Mouse (Mus musculus): ENCODE measurements around the gene Rab12. TPM values are rescaled to one million over a fixed set of nuclear protein-coding genes. Genes with fewer than 3 reads are reported as not detected.

The Rab12 gene
- polyA plus RNA-seq, 1 experiment = 32.4 TPM

- H3K27me3 ChIP-seq (ENCODE audit: control insufficient read depth, insufficient read depth, insufficient read length) = no peaks in the 10 kb centered on the region
- no peaks in the 10 kb centered on the region for H3K36me3 ChIP-seq (ENCODE audit: control insufficient read depth, insufficient read depth)
- H3ac ChIP-seq (ENCODE audit: control insufficient read depth, insufficient read length, low read depth) = no peak overlapping the region
- TF ChIP-seq CTCF (IDR thresholded peaks at IDR 0.05; ENCODE audit: control insufficient read depth, insufficient read depth, insufficient read length) = no peak
- no peak for TF ChIP-seq MAX (IDR thresholded peaks at IDR 0.05)
- TF ChIP-seq MYOG (IDR thresholded peaks at IDR 0.05; ENCODE audit: control insufficient read depth, extremely low read depth, insufficient read length) = no peak
- no peak for TF ChIP-seq FOSL1 (IDR thresholded peaks at IDR 0.05; ENCODE audit: insufficient read depth, low read length, poor library complexity, severe bottlenecking)
- TF ChIP-seq CEBPB (IDR thresholded peaks at IDR 0.05; ENCODE audit: low read depth) = no peak
- no peak for TF ChIP-seq USF1 (IDR thresholded peaks at IDR 0.05; ENCODE audit: low read depth)
- no peak for TF ChIP-seq MYOD1 (IDR thresholded peaks at IDR 0.05; ENCODE audit: control insufficient read depth, insufficient read length, low read depth)
- no peaks in the 10 kb centered on the region for H3K79me2 ChIP-seq (ENCODE audit: control insufficient read depth, insufficient read depth)
- no peaks in the 10 kb centered on the region for H3K79me3 ChIP-seq (ENCODE audit: low read depth)
- H3K4me3 ChIP-seq (ENCODE audit: insufficient read depth, poor library complexity, severe bottlenecking) = no peak overlapping the region
These were observed 38.8 kb downstream of the Rab12 start for GRCm38 (mm10) chr17:66480491-66481278.

- no peak for TF ChIP-seq CEBPB (IDR thresholded peaks at IDR 0.05; ENCODE audit: low read depth)
- TF ChIP-seq USF1 (IDR thresholded peaks at IDR 0.05; ENCODE audit: low read depth) = no peak
- no peak for TF ChIP-seq MYOD1 (IDR thresholded peaks at IDR 0.05; ENCODE audit: control insufficient read depth, insufficient read length, low read depth)
These were observed 39.6 kb downstream of the Rab12 start for GRCm38 (mm10) chr17:66479813-66480490.

GRCm38 (mm10) chr17:66479311-66479710 lies 40.2 kb downstream of the Rab12 start:
- H3ac ChIP-seq (ENCODE audit: control insufficient read depth, insufficient read length, low read depth) = no peak overlapping the region
- no peak for TF ChIP-seq CTCF (IDR thresholded peaks at IDR 0.05; ENCODE audit: control insufficient read depth, insufficient read depth, insufficient read length)
- TF ChIP-seq CEBPB (IDR thresholded peaks at IDR 0.05; ENCODE audit: low read depth) = no peak
- no peak for TF ChIP-seq MYOG (IDR thresholded peaks at IDR 0.05; ENCODE audit: control insufficient read depth, extremely low read depth, insufficient read length)
- TF ChIP-seq MAX (IDR thresholded peaks at IDR 0.05) = no peak
- no peak for TF ChIP-seq USF1 (IDR thresholded peaks at IDR 0.05; ENCODE audit: low read depth)
- H3K27me3 ChIP-seq (ENCODE audit: control insufficient read depth, insufficient read depth, insufficient read length) = no peaks in the 10 kb centered on the region
- no peaks in the 10 kb centered on the region for H3K79me3 ChIP-seq (ENCODE audit: low read depth)
- no peaks in the 10 kb centered on the region for H3K36me3 ChIP-seq (ENCODE audit: control insufficient read depth, insufficient read depth)
- no peak overlapping the region for H3K4me3 ChIP-seq (ENCODE audit: insufficient read depth, poor library complexity, severe bottlenecking)
- H3K79me2 ChIP-seq (ENCODE audit: control insufficient read depth, insufficient read depth) = no peaks in the 10 kb centered on the region

More at GRCm38 (mm10) chr17:66479813-66480490, 39.6 kb downstream of the Rab12 start:
- no peaks in the 10 kb centered on the region for H3K79me3 ChIP-seq (ENCODE audit: low read depth)
- no peak overlapping the region for H3K4me3 ChIP-seq (ENCODE audit: insufficient read depth, poor library complexity, severe bottlenecking)
- no peaks in the 10 kb centered on the region for H3K36me3 ChIP-seq (ENCODE audit: control insufficient read depth, insufficient read depth)
- H3K27me3 ChIP-seq (ENCODE audit: control insufficient read depth, insufficient read depth, insufficient read length) = no peaks in the 10 kb centered on the region
- H3ac ChIP-seq (ENCODE audit: control insufficient read depth, insufficient read length, low read depth) = no peak overlapping the region
- H3K79me2 ChIP-seq (ENCODE audit: control insufficient read depth, insufficient read depth) = no peaks in the 10 kb centered on the region

GRCm38 (mm10) chr17:66473205-66473604 lies 46.3 kb downstream of the Rab12 start:
- Histone ChIP-seq H3K36me3 (ENCODE audit: control insufficient read depth, insufficient read depth) (no peaks in the 10 kb centered on the region), H3K79me2 (ENCODE audit: control insufficient read depth, insufficient read depth) (no peaks in the 10 kb centered on the region), H3K4me3 (ENCODE audit: insufficient read depth, poor library complexity, severe bottlenecking) (no peak overlapping the region), H3ac (ENCODE audit: control insufficient read depth, insufficient read length, low read depth) (no peak overlapping the region), H3K79me3 (ENCODE audit: low read depth) (no peaks in the 10 kb centered on the region), H3K27me3 (ENCODE audit: control insufficient read depth, insufficient read depth, insufficient read length) (no peaks in the 10 kb centered on the region)
- TF ChIP-seq CEBPB (IDR thresholded peaks at IDR 0.05; ENCODE audit: low read depth) = no peak
- TF ChIP-seq FOSL1 (IDR thresholded peaks at IDR 0.05; ENCODE audit: insufficient read depth, low read length, poor library complexity, severe bottlenecking) = no peak
- TF ChIP-seq CTCF (IDR thresholded peaks at IDR 0.05; ENCODE audit: control insufficient read depth, insufficient read depth, insufficient read length) = no peak
- no peak for TF ChIP-seq MYOG (IDR thresholded peaks at IDR 0.05; ENCODE audit: control insufficient read depth, extremely low read depth, insufficient read length)
- TF ChIP-seq MYOD1 (IDR thresholded peaks at IDR 0.05; ENCODE audit: control insufficient read depth, insufficient read length, low read depth) = no peak
- TF ChIP-seq USF1 (IDR thresholded peaks at IDR 0.05; ENCODE audit: low read depth) = no peak
- TF ChIP-seq MAX (IDR thresholded peaks at IDR 0.05) = no peak

GRCm38 (mm10) chr17:66471775-66472174 lies 47.8 kb downstream of the Rab12 start:
- Histone ChIP-seq H3ac (ENCODE audit: control insufficient read depth, insufficient read length, low read depth) (no peak overlapping the region), H3K79me3 (ENCODE audit: low read depth) (no peaks in the 10 kb centered on the region), H3K36me3 (ENCODE audit: control insufficient read depth, insufficient read depth) (no peaks in the 10 kb centered on the region), H3K4me3 (ENCODE audit: insufficient read depth, poor library complexity, severe bottlenecking) (no peak overlapping the region), H3K79me2 (ENCODE audit: control insufficient read depth, insufficient read depth) (no peaks in the 10 kb centered on the region), H3K27me3 (ENCODE audit: control insufficient read depth, insufficient read depth, insufficient read length) (no peaks in the 10 kb centered on the region)
- TF ChIP-seq USF1 (IDR thresholded peaks at IDR 0.05; ENCODE audit: low read depth) = no peak
- no peak for TF ChIP-seq CEBPB (IDR thresholded peaks at IDR 0.05; ENCODE audit: low read depth)
- TF ChIP-seq MYOD1 (IDR thresholded peaks at IDR 0.05; ENCODE audit: control insufficient read depth, insufficient read length, low read depth) = no peak
- TF ChIP-seq MAX (IDR thresholded peaks at IDR 0.05) = no peak
- no peak for TF ChIP-seq CTCF (IDR thresholded peaks at IDR 0.05; ENCODE audit: control insufficient read depth, insufficient read depth, insufficient read length)
- TF ChIP-seq MYOG (IDR thresholded peaks at IDR 0.05; ENCODE audit: control insufficient read depth, extremely low read depth, insufficient read length) = no peak
- no peak for TF ChIP-seq FOSL1 (IDR thresholded peaks at IDR 0.05; ENCODE audit: insufficient read depth, low read length, poor library complexity, severe bottlenecking)

Data from C2C12 (cell line).